Mouse (Mus musculus) C3H10T1/2 (cell line): ENCODE data around the gene Nol10. TPM values are rescaled to one million over a fixed set of nuclear protein-coding genes. Genes with fewer than 3 reads are reported as not detected.

Source experiments
- polyA plus RNA-seq, 2 experiments: library from polyadenylated mRNA; unstranded; fragments of >200 nt; fragmentation: generic; extraction: Trizol; gene quantifications; one replicate each; pipeline ENCODE4 v1.2.1; 2012; ENCODE audit warnings: missing spikeins in 2 of 2

The Nol10 gene
- polyA plus RNA-seq, result 1 to 10 TPM; 1.5 to 4.2 TPM

DNA sequence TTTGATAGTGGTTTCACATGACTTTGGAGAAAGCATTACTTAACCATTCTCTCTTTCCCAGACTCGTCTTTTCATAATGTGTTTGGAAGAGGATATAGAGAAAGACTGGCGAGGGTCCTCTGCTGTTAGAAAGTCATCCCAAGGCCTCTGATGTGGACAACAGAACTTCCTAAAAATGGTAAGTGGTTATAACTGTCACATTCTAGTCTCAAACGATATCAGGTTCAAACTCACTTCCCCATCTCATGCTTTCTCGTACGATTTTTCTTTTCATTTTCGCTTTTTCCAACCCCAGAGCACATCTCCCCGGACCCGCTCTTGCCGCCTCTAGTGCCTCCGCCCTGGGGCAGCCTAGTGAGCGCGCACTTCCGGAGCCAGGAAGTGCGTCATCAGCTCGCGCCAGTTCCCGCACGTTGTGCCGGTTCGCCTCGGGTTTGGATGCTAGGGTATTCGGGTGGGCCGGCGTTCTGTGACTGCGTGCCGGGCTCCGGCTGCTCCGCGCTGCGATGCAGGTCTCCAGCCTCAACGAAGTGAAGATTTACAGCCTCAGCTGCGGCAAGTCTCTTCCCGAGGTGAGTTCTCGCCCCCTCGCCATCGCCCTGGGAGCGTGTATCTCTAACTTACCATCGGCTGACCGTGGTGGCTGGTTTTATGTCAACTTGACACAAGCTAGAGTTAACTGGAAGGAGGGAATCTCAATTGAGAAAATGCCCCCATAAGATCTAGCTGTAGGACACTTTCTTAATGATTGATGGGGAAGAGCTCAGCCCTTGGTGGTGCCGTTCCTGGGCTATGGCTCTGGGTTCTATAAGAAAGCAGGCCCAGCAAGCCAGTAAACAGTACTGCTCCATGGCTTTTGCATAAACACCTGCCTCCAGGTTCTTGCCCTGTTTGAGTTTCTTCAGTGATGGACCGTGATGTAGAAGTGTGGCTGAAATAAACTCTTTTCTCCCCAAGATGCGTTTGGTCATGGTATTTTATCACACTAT, at the start of gene Nol10:
Gene Nol10, plus strand, starts transcription at position 411 of the 989 bp plus-strand sequence.

DNA sequence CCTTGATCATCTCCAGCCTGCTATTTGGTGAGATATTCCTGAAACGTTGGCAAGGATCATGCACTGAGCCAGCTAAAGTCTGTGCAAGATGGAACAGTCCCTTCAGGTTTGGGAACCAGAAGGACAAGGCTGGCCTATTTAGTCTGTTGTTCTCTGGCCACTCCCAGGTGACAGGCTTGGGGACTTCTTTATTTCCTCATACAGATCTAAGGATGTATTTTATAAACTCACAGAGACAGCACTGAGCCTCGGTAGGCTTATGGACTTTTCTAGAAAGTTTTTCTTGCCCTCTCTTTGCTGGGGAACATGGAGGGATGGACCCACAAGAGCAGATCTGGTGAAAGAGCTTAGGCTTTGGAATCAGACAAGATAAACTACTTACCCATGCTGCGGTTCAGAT, 19.0 kb upstream of the Nol10 start, which contains the start of gene Atp6v1c2:
Gene Atp6v1c2, minus strand, starts transcription at position 101 of the 400 bp plus-strand sequence.

Other genes starting within 250 kb of the Nol10 start
- under 1 TPM in 1 of 2 experiments, not detected in 1; 0.01 TPM for gene Kcnf1, start 171.6 kb upstream of the Nol10 start, polyA plus RNA-seq
- 100 to 1,000 TPM in 1 of 2 experiments, 10 to 100 TPM in 1; 73.6 to 149 TPM for gene Pdia6, start 81.9 kb upstream of the Nol10 start, polyA plus RNA-seq
- under 1 TPM; 0.04 to 0.15 TPM for gene Atp6v1c2, start 19.1 kb upstream of the Nol10 start, polyA plus RNA-seq
- 100 to 1,000 TPM; 110 to 299 TPM for gene Odc1, start 196.3 kb downstream of the Nol10 start, polyA plus RNA-seq